In the genomic region with DNA sequence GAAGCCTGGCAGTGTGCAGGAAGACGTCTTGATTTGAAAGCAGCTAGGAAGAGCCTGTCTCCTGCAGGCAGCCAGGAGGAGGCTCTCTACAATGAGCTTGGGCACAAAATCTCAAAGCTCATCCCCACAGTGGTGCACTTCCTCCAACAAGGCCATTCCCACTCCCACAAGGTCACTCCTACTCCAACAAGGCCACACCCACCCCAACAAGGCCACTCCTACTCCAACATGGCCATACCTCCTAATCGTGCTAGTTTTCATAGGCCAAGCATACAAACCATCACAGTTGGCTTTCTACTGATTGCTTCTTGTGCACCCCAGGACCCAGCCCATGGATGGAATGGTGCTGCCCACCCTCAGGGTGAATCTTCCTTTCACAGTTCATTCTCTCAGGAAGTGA, we compare ENCODE assay signal across 29 mouse cellular contexts.
"Had no signal": no experiment of that assay in that cellular context is flagged by ENCODE, and none has a peak within 500 bp of the region (broad histone marks: within the 10 kb centered on the region; RNA-seq: fewer than 3 reads in every experiment).

No protein-coding gene starts in this region.

- H3K9me3 ChIP-seq: limb, embryonic 10.5 days; limb, embryonic 12.5 days; limb, embryonic 13.5 days; limb, embryonic 15.5 days; liver, embryonic 12.5 days; liver, embryonic 13.5 days; liver, embryonic 15.5 days; lung, embryonic 15.5 days; midbrain, embryonic 12.5 days; midbrain, embryonic 13.5 days; midbrain, embryonic 15.5 days; neural tube, embryonic 12.5 days had no signal

- DNase-seq: left cerebral cortex, postnatal 4 days; liver; liver, embryonic 13.5 days; liver, postnatal 0 days; lung, adult 18-20 months; lung, adult 2 months; lung, embryonic 14.5 days; lung, postnatal 10 days; lung, postnatal 14 days; lung, postnatal 36 days; lung, postnatal 4 days; midbrain, embryonic 14.5 days had no signal

- H3K4me3 ChIP-seq: limb, embryonic 10.5 days; limb, embryonic 12.5 days; limb, embryonic 13.5 days; limb, embryonic 15.5 days; liver, embryonic 12.5 days; liver, embryonic 13.5 days; liver, embryonic 15.5 days; lung, embryonic 15.5 days; megakaryocyte, embryonic 14.5 days; midbrain, embryonic 10.5 days; midbrain, embryonic 12.5 days; midbrain, embryonic 13.5 days; midbrain, embryonic 15.5 days; myocyte; neural tube, embryonic 12.5 days; neural tube, embryonic 13.5 days had no signal

- H3K9ac ChIP-seq: limb, embryonic 12.5 days; limb, embryonic 13.5 days; limb, embryonic 15.5 days; liver, embryonic 12.5 days; liver, embryonic 13.5 days; liver, embryonic 14.5 days; liver, embryonic 15.5 days; liver, postnatal 0 days; lung, embryonic 14.5 days; lung, embryonic 15.5 days; midbrain, embryonic 12.5 days; midbrain, embryonic 13.5 days; midbrain, embryonic 15.5 days; neural tube, embryonic 12.5 days; neural tube, embryonic 13.5 days had no signal

- H3K27ac ChIP-seq: limb, embryonic 10.5 days; limb, embryonic 12.5 days; limb, embryonic 13.5 days; limb, embryonic 15.5 days; liver, embryonic 12.5 days; liver, embryonic 13.5 days; liver, embryonic 14.5 days; liver, embryonic 15.5 days; lung, embryonic 15.5 days; macrophage; midbrain, embryonic 10.5 days; midbrain, embryonic 12.5 days; midbrain, embryonic 13.5 days; midbrain, embryonic 15.5 days; neural tube, embryonic 12.5 days; neural tube, embryonic 13.5 days had no signal

- H3K4me1 ChIP-seq: liver, embryonic 12.5 days; liver, embryonic 13.5 days; liver, embryonic 15.5 days; lung, embryonic 15.5 days; megakaryocyte, embryonic 14.5 days had no signal

- H3K36me3 ChIP-seq: limb, embryonic 10.5 days; limb, embryonic 12.5 days; limb, embryonic 13.5 days; limb, embryonic 15.5 days; liver, embryonic 12.5 days; liver, embryonic 13.5 days; liver, embryonic 15.5 days; lung, embryonic 15.5 days; midbrain, embryonic 10.5 days; midbrain, embryonic 12.5 days; midbrain, embryonic 13.5 days; midbrain, embryonic 15.5 days; neural tube, embryonic 12.5 days; neural tube, embryonic 13.5 days had no signal
